Mouse (Mus musculus): Measurements from ENCODE around the gene Alb. TPM values are rescaled to one million over a fixed set of nuclear protein-coding genes. Genes with fewer than 3 reads are reported as not detected.

Alb gene
- polyA plus RNA-seq (2014; fragmentation: Nextera tagmentation; extraction: Ambion mirVana), result not detected in 2 replicates

DNA sequence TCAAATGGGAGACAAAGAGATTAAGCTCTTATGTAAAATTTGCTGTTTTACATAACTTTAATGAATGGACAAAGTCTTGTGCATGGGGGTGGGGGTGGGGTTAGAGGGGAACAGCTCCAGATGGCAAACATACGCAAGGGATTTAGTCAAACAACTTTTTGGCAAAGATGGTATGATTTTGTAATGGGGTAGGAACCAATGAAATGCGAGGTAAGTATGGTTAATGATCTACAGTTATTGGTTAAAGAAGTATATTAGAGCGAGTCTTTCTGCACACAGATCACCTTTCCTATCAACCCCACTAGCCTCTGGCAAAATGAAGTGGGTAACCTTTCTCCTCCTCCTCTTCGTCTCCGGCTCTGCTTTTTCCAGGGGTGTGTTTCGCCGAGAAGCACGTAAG is at the start of gene Alb:
Gene Alb, plus strand, starts transcription at position 279 of the 400 bp plus-strand sequence.
- H3K27ac ChIP-seq (ENCODE audit: low read depth, low read length), result no peak within 1 kb of the TSS
- H3K4me1 ChIP-seq (ENCODE audit: control insufficient read depth, insufficient read depth, low read length), result no peaks in the 10 kb centered on the region
- WGBS, result 93% methylated on average over 8 of the region's 8 CpGs

GRCm38 (mm10) chr5:90414142-90414924 is 46.4 kb upstream of the Alb start:
- no peak overlapping the region for H3K27ac ChIP-seq (ENCODE audit: low read depth, low read length)
- ATAC-seq (ENCODE audit: low FRiP score) (no peak), DNase-seq (ENCODE audit: low spot score, missing footprints) (no peak)
- H3K27me3 ChIP-seq (ENCODE audit: control insufficient read depth, insufficient read depth, low read length), result no peaks in the 10 kb centered on the region
- H3K9ac ChIP-seq (ENCODE audit: low read length), result no peak overlapping the region
- H3K4me1 ChIP-seq (ENCODE audit: control insufficient read depth, insufficient read depth, low read length), result no peaks in the 10 kb centered on the region
- WGBS, result 91% methylated on average over 8 of the region's 8 CpGs
- H3K36me3 ChIP-seq (ENCODE audit: control insufficient read depth, insufficient read depth, low read length), result no peaks in the 10 kb centered on the region
- H3K4me3 ChIP-seq (ENCODE audit: low read depth, low read length), result no peak overlapping the region
- no peaks in the 10 kb centered on the region for H3K9me3 ChIP-seq (ENCODE audit: control insufficient read depth, low read length)
- no peak overlapping the region for H3K4me2 ChIP-seq

More for the DNA sequence above, at the start of gene Alb:
- H3K4me3 ChIP-seq (ENCODE audit: low read depth, low read length), result no peak within 1 kb of the TSS
- H3K36me3 ChIP-seq (ENCODE audit: control insufficient read depth, insufficient read depth, low read length), result no peaks in the 10 kb centered on the region
- no peak within 1 kb of the TSS for H3K9ac ChIP-seq (ENCODE audit: low read length)
- no peak for DNase-seq (ENCODE audit: low spot score, missing footprints)
- H3K9me3 ChIP-seq (ENCODE audit: control insufficient read depth, low read length), result no peaks in the 10 kb centered on the region
- H3K4me2 ChIP-seq, result no peak within 1 kb of the TSS
- H3K27me3 ChIP-seq (ENCODE audit: control insufficient read depth, insufficient read depth, low read length), result no peaks in the 10 kb centered on the region
- no peak for ATAC-seq (ENCODE audit: low FRiP score)

DNA sequence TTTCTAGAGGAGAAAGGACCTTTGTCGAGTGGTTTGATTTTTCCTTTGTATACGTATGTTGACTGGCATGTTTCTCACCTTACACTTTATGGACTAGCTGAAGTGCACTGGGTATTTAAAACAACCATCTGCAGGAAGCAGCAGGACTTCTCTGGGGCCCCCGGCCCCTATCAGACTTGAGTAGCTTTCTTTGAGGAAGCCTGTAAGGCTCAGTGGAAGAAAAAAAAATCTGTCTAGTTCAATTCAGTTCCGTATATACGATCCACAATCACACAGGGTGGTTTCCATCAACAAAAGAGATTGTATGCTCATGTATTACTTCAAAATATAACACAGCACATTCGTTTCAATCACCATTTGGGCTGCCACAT is 45.8 kb upstream of the Alb start:
- no peak overlapping the region for H3K27ac ChIP-seq (ENCODE audit: low read depth, low read length)
- no peaks in the 10 kb centered on the region for H3K9me3 ChIP-seq (ENCODE audit: control insufficient read depth, low read length)
- no peaks in the 10 kb centered on the region for H3K27me3 ChIP-seq (ENCODE audit: control insufficient read depth, insufficient read depth, low read length)
- H3K4me3 ChIP-seq (ENCODE audit: low read depth, low read length), result no peak overlapping the region
- no peak overlapping the region for H3K4me2 ChIP-seq
- no peak overlapping the region for H3K9ac ChIP-seq (ENCODE audit: low read length)
- no peak for ATAC-seq (ENCODE audit: low FRiP score)
- H3K4me1 ChIP-seq (ENCODE audit: control insufficient read depth, insufficient read depth, low read length), result no peaks in the 10 kb centered on the region
- WGBS, result 71% methylated on average over 6 of the region's 6 CpGs
- no peak for DNase-seq (ENCODE audit: low spot score, missing footprints)
- no peaks in the 10 kb centered on the region for H3K36me3 ChIP-seq (ENCODE audit: control insufficient read depth, insufficient read depth, low read length)

DNA sequence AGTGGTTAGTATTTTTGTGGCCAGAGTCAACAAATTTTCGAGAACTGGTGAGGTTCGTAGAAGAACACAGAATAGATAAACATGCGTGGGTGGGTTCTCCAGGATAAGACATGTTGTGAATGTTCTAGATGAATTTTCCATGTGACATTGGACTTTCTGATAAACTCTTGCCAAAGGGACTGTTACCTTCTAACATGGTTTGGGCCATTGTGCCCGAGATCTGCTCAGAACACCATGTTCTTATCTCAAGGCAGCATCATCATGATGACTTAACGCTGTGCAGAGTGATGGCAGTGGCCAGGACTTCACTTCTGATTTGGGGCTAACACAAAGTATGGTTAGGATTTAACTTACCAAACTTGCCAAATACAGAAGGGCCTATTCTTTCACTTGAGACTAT is 36.1 kb upstream of the Alb start:
- H3K36me3 ChIP-seq (ENCODE audit: control insufficient read depth, insufficient read depth, low read length), result no peaks in the 10 kb centered on the region
- 89% methylated on average over 5 of the region's 5 CpGs for WGBS
- no peak overlapping the region for H3K4me2 ChIP-seq
- no peak overlapping the region for H3K27ac ChIP-seq (ENCODE audit: low read depth, low read length)
- H3K9ac ChIP-seq (ENCODE audit: low read length), result no peak overlapping the region
- H3K27me3 ChIP-seq (ENCODE audit: control insufficient read depth, insufficient read depth, low read length), result no peaks in the 10 kb centered on the region
- no peaks in the 10 kb centered on the region for H3K4me1 ChIP-seq (ENCODE audit: control insufficient read depth, insufficient read depth, low read length)
- no peaks in the 10 kb centered on the region for H3K9me3 ChIP-seq (ENCODE audit: control insufficient read depth, low read length)
- DNase-seq (ENCODE audit: low spot score, missing footprints), result no peak
- no peak overlapping the region for H3K4me3 ChIP-seq (ENCODE audit: low read depth, low read length)
- ATAC-seq (ENCODE audit: low FRiP score), result no peak

GRCm38 (mm10) chr5:90425191-90425590 is 35.5 kb upstream of the Alb start:
- no peak overlapping the region for H3K4me2 ChIP-seq
- no peak for DNase-seq (ENCODE audit: low spot score, missing footprints)
- ATAC-seq (ENCODE audit: low FRiP score), result no peak
- no peaks in the 10 kb centered on the region for H3K4me1 ChIP-seq (ENCODE audit: control insufficient read depth, insufficient read depth, low read length)
- no peaks in the 10 kb centered on the region for H3K36me3 ChIP-seq (ENCODE audit: control insufficient read depth, insufficient read depth, low read length)
- H3K9ac ChIP-seq (ENCODE audit: low read length), result no peak overlapping the region
- no peaks in the 10 kb centered on the region for H3K9me3 ChIP-seq (ENCODE audit: control insufficient read depth, low read length)
- WGBS, result 84% methylated on average over 3 of the region's 3 CpGs
- no peak overlapping the region for H3K4me3 ChIP-seq (ENCODE audit: low read depth, low read length)
- H3K27me3 ChIP-seq (ENCODE audit: control insufficient read depth, insufficient read depth, low read length), result no peaks in the 10 kb centered on the region
- H3K27ac ChIP-seq (ENCODE audit: low read depth, low read length), result no peak overlapping the region

GRCm38 (mm10) chr5:90431053-90431452 is 29.6 kb upstream of the Alb start:
- Histone ChIP-seq H3K4me2 (no peak overlapping the region), H3K4me1 (ENCODE audit: control insufficient read depth, insufficient read depth, low read length) (no peaks in the 10 kb centered on the region), H3K4me3 (ENCODE audit: low read depth, low read length) (no peak overlapping the region), H3K9ac (ENCODE audit: low read length) (no peak overlapping the region), H3K36me3 (ENCODE audit: control insufficient read depth, insufficient read depth, low read length) (no peaks in the 10 kb centered on the region), H3K9me3 (ENCODE audit: control insufficient read depth, low read length) (no peaks in the 10 kb centered on the region), H3K27me3 (ENCODE audit: control insufficient read depth, insufficient read depth, low read length) (no peaks in the 10 kb centered on the region), H3K27ac (ENCODE audit: low read depth, low read length) (no peak overlapping the region)
- 86% methylated on average over 9 of the region's 9 CpGs for WGBS
- no peak for DNase-seq (ENCODE audit: low spot score, missing footprints)
- ATAC-seq (ENCODE audit: low FRiP score), result no peak

DNA sequence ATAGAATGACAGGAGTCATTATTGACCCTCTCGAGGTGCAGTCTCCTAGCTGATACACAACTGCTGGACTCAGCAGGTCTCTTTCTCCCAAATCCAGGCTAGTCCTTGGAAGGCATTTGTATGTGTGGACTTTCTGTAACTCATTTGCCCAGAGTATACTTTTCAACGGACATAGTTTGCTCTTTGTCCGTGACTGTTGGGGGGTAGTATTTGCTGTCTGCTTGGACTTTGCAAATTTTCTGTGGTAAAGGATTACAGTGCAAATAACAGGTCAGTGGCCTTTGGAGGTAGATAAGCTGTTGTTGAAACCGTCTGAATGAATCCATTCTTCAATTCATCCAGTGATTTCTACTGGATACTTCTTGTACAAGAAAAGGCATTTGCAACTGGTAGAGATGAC is 21.5 kb upstream of the Alb start:
- no peak for ATAC-seq (ENCODE audit: low FRiP score)
- no peak for DNase-seq (ENCODE audit: low spot score, missing footprints)
- H3K27me3 ChIP-seq (ENCODE audit: control insufficient read depth, insufficient read depth, low read length), result no peaks in the 10 kb centered on the region
- 81% methylated on average over 4 of the region's 4 CpGs for WGBS
- H3K4me2 ChIP-seq, result no peak overlapping the region
- H3K9me3 ChIP-seq (ENCODE audit: control insufficient read depth, low read length), result no peaks in the 10 kb centered on the region
- H3K4me1 ChIP-seq (ENCODE audit: control insufficient read depth, insufficient read depth, low read length), result no peaks in the 10 kb centered on the region
- no peak overlapping the region for H3K27ac ChIP-seq (ENCODE audit: low read depth, low read length)
- H3K9ac ChIP-seq (ENCODE audit: low read length), result no peak overlapping the region
- H3K36me3 ChIP-seq (ENCODE audit: control insufficient read depth, insufficient read depth, low read length), result no peaks in the 10 kb centered on the region
- H3K4me3 ChIP-seq (ENCODE audit: low read depth, low read length), result no peak overlapping the region

GRCm38 (mm10) chr5:90447577-90447976 is 13.1 kb upstream of the Alb start:
- no peaks in the 10 kb centered on the region for H3K36me3 ChIP-seq (ENCODE audit: control insufficient read depth, insufficient read depth, low read length)
- H3K9me3 ChIP-seq (ENCODE audit: control insufficient read depth, low read length), result no peaks in the 10 kb centered on the region
- WGBS, result 89% methylated on average over 3 of the region's 3 CpGs
- H3K27me3 ChIP-seq (ENCODE audit: control insufficient read depth, insufficient read depth, low read length), result no peaks in the 10 kb centered on the region
- ATAC-seq (ENCODE audit: low FRiP score) (no peak), DNase-seq (ENCODE audit: low spot score, missing footprints) (no peak)
- H3K4me2 ChIP-seq, result no peak overlapping the region
- no peaks in the 10 kb centered on the region for H3K4me1 ChIP-seq (ENCODE audit: control insufficient read depth, insufficient read depth, low read length)
- no peak overlapping the region for H3K9ac ChIP-seq (ENCODE audit: low read length)
- no peak overlapping the region for H3K27ac ChIP-seq (ENCODE audit: low read depth, low read length)
- H3K4me3 ChIP-seq (ENCODE audit: low read depth, low read length), result no peak overlapping the region

GRCm38 (mm10) chr5:90449961-90450360 is 10.7 kb upstream of the Alb start:
- Histone ChIP-seq H3K36me3 (ENCODE audit: control insufficient read depth, insufficient read depth, low read length) (no peaks in the 10 kb centered on the region), H3K4me2 (no peak overlapping the region), H3K27me3 (ENCODE audit: control insufficient read depth, insufficient read depth, low read length) (no peaks in the 10 kb centered on the region), H3K9ac (ENCODE audit: low read length) (no peak overlapping the region), H3K4me1 (ENCODE audit: control insufficient read depth, insufficient read depth, low read length) (no peaks in the 10 kb centered on the region), H3K27ac (ENCODE audit: low read depth, low read length) (no peak overlapping the region), H3K9me3 (ENCODE audit: control insufficient read depth, low read length) (no peaks in the 10 kb centered on the region), H3K4me3 (ENCODE audit: low read depth, low read length) (no peak overlapping the region)
- 87% methylated on average over 5 of the region's 5 CpGs for WGBS
- no peak for ATAC-seq (ENCODE audit: low FRiP score)
- no peak for DNase-seq (ENCODE audit: low spot score, missing footprints)
